Mouse (Mus musculus) lung, adult 2 months (tissue): ENCODE results near the gene Tmbim4. TPM values are rescaled to one million over a fixed set of nuclear protein-coding genes. Genes with fewer than 3 reads are reported as not detected.

ENCODE experiments used
- DNase-seq: peaks from one replicate; pipeline ENCODE4 v3.0.0; 2022
- H3K4me1 ChIP-seq: fragments of 200-500 bp; 2 replicates; pipeline ENCODE4 v1.6.1; 2011; ENCODE audit warnings: low read length; ENCODE audit not compliant: control insufficient read depth, insufficient read depth
- H3K4me3 ChIP-seq: fragments of 200-500 bp; replicated peaks from 2 replicates; pipeline ENCODE3; 2011; ENCODE audit warnings: low read depth, mild to moderate bottlenecking, control low read depth, low read length; ENCODE audit errors: extremely low read depth
- CTCF ChIP-seq: fragments of 200-500 bp; IDR thresholded peaks from 2 replicates; pipeline ENCODE4 v1.5.1; 2011; ENCODE audit warnings: mild to moderate bottlenecking, low read length, control low read depth; ENCODE audit not compliant: insufficient read depth
- POLR2A ChIP-seq: fragments of 200-500 bp; IDR thresholded peaks from 2 replicates; pipeline ENCODE4 v1.6.1; 2011; ENCODE audit warnings: low read depth, mild to moderate bottlenecking, control low read depth, low read length, borderline replicate concordance; ENCODE audit errors: extremely low read depth
- WGBS: fragments of 180-500 bp; shearing (Covaris S2); methylation state at CpG from one replicate; pipeline ENCODE4 v1.1.7; 2018; 5-methylcytosine and 5-hydroxymethylcytosine counted together
- polyA plus RNA-seq: library from polyadenylated mRNA; depleted of rRNA; stranded (reverse); fragments of >200 nt; gene quantifications from 2 replicates; pipeline ENCODE4 v1.2.3, GENCODE M21; 2012; rRNA removed

Tmbim4 gene
- 173 and 232 TPM in 2 replicates for polyA plus RNA-seq

DNA sequence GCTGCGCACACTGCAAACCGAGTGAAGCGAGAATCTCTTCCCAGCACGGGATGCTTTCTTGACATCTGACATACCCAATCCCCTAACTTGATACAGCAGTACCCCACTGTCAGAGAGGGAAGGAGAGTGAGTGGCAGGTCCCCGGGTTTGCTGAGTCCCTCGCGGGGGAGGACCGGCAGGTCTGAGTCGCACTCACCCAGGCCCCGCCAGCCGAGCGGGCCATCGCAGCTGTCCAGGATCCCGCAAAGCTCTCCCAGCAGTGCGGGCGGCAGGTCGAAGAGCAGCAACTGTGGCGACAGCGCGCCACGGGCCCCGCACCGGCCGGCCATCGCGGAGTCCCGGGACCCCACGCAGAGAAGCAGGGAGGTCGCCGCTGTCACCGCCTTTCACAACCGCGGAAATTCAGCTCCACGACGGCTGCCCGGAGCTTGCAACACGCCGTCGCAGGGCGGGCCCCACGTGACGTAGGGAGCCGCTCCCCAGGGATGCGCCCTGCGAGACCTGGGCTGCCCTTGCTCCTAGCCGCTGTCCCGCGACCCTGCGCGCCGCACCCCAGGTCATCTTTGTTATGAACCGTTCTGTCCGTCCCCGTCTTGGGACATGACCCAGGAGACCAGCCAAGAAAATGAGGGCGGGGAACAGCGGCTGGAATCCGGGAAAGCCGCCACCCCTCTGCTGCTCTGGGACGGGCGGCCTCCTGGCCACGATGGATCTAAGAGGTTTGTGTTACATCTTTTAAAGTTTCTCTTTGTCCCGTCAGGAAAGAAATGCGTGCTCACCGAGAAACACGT lies at the start of gene Tmbim4:
Gene Tmbim4, plus strand, starts transcription at position 460 of the 791 bp plus-strand sequence.
- Histone ChIP-seq H3K4me1 (no peaks in the 10 kb centered on the region), H3K4me3 (peak within 1 kb of the TSS; percentile 75)
- 2% methylated on average over 65 of the region's 65 CpGs for WGBS
- TF ChIP-seq POLR2A (peak; percentile 58; the same call in 1 of the 2 replicates), CTCF (no peak)
- DNase-seq, result peak; percentile 73

GRCm38 (mm10) chr10:120151672-120152071 lies 49.7 kb upstream of the Tmbim4 start:
- DNase-seq, result no peak
- Histone ChIP-seq H3K4me1 (no peaks in the 10 kb centered on the region), H3K4me3 (no peak overlapping the region)
- no peak for TF ChIP-seq POLR2A
- no peak for TF ChIP-seq CTCF
- 89% methylated on average over 7 of the region's 7 CpGs for WGBS

GRCm38 (mm10) chr10:120153911-120154310 lies 47.5 kb upstream of the Tmbim4 start:
- H3K4me1 ChIP-seq, result no peaks in the 10 kb centered on the region
- H3K4me3 ChIP-seq, result no peak overlapping the region
- 89% methylated on average over 2 of the region's 2 CpGs for WGBS
- TF ChIP-seq POLR2A (no peak), CTCF (no peak)
- DNase-seq, result no peak

DNA sequence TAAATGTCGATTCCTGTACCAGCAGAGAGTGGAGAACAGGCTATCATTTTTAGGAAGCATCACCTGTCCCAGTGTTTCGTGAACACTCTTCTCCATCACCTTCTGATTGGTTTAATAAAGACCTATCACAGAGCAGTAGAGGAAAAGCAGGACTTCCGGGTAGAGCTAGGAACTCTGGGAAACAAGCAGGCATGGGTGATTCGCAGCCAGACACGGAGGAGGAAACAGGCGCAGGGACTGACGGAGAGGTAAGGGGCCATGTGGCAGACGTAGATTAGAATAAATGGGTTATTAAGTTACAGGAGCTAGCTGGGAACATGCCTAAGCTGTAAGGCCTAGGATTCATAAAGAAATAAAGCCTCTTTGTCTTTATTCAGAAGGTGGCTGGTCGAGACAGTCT lies 40.9 kb upstream of the Tmbim4 start:
- WGBS, result 85% methylated on average over 9 of the region's 9 CpGs
- TF ChIP-seq CTCF (no peak), POLR2A (no peak)
- no peak for DNase-seq
- Histone ChIP-seq H3K4me1 (no peaks in the 10 kb centered on the region), H3K4me3 (no peak overlapping the region)

DNA sequence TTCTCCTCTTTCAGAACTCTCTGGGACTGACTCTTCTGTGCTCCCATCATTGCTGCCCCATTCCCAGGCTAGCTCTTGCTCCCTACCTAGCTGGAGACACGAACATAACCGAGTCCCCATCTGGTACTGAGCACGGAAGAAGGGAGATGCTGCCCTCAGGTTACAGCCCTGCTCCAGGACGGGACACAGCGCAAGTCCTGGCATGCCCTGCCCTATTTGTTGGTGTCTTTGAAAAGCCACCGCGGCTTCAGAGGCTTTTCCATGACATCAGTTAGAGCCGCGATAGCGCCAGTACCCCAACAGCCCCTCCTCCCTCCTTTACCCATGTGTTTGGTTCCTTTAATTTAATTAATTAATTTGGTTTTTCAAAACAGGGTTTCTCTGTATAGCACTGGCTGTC lies 38.5 kb upstream of the Tmbim4 start:
- DNase-seq, result no peak
- TF ChIP-seq POLR2A (no peak), CTCF (no peak)
- 82% methylated on average over 10 of the region's 10 CpGs for WGBS
- Histone ChIP-seq H3K4me1 (no peaks in the 10 kb centered on the region), H3K4me3 (no peak overlapping the region)

- 80% methylated on average over 7 of the region's 7 CpGs for WGBS
- no peaks in the 10 kb centered on the region for H3K4me1 ChIP-seq
- no peak for DNase-seq
- no peak overlapping the region for H3K4me3 ChIP-seq
- TF ChIP-seq CTCF, result no peak
- TF ChIP-seq POLR2A, result no peak
Measured at GRCm38 (mm10) chr10:120163490-120163889, 37.9 kb upstream of the Tmbim4 start.

- Histone ChIP-seq H3K4me1 (no peaks in the 10 kb centered on the region), H3K4me3 (no peak overlapping the region)
- no peak for DNase-seq
- WGBS, result 87% methylated on average over 19 of the region's 19 CpGs
- no peak for TF ChIP-seq CTCF
- TF ChIP-seq POLR2A, result no peak
Measured at GRCm38 (mm10) chr10:120164931-120165792, 36.2 kb upstream of the Tmbim4 start.

- 92% methylated on average over 17 of the region's 17 CpGs for WGBS
- no peak for DNase-seq
- no peak for TF ChIP-seq POLR2A
- no peak for TF ChIP-seq CTCF
- Histone ChIP-seq H3K4me3 (no peak overlapping the region), H3K4me1 (no peaks in the 10 kb centered on the region)
Measured at GRCm38 (mm10) chr10:120165793-120166503, 35.4 kb upstream of the Tmbim4 start.

GRCm38 (mm10) chr10:120168070-120168469 lies 33.3 kb upstream of the Tmbim4 start:
- WGBS, result 83% methylated on average over 1 of the region's 1 CpGs
- H3K4me1 ChIP-seq, result no peaks in the 10 kb centered on the region
- no peak for DNase-seq
- TF ChIP-seq CTCF (no peak), POLR2A (no peak)
- H3K4me3 ChIP-seq, result no peak overlapping the region
